Mouse (Mus musculus): Measurements from ENCODE around the gene Mum1. TPM values are rescaled to one million over a fixed set of nuclear protein-coding genes. Genes with fewer than 3 reads are reported as not detected.

The Mum1 gene
- polyA plus RNA-seq, 1 experiment from 2014 or later: 40.1 TPM

DNA sequence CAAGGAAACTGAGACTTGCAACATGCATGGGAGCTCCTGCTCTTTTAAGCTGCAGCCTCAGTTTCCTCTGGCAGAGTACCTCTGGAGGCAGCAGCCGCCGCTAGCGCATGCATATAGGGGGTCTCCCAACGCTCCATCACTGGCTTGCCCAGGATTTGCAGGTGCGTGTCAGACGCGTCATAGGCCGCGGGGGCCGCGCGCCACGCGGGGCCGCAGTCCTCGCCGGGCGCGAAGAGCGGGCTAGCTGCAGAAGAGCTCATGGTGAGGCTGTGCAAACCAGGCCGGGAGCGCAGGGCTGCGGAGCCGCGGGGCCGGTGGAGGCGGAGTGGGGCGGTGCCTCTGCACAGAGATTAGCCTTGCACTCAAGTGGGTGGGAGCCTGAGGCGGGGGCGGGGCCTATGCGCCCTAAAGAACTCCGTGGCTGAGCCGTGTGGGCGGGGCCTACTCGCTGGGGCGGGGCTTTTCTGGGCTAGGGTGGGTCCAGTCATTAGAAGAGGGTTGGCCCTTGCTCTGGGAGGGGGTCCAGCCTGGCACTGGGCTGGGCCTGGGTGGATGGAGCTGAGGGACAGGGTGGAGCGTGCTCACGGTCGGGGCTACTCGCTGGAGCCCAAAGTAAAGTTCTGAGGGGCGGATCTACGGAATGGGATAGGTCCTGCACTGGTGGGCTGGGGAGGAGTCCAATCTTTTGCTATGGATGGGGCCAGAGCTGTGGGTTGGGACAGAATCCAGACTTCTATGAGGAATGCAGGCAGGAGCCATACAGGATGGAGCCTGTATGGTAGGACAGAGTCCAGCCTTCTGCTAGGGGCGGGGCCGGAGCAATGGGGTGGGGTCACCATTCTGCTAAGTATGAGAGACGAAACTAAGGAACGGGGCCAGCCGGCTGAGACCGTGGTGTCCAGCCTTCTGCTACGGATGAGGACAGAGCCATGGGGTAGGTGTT is 34.7 kb downstream of the Mum1 start, which contains the start of the genes Gamt and Dazap1:
Gamt (minus strand) TSS at position 371 of the 943 bp plus-strand sequence.
Dazap1 (plus strand) TSS at position 845 of the 943 bp plus-strand sequence.
- H3K27ac ChIP-seq (ENCODE audit: low read length): peak within 1 kb of the TSS; percentile 99
- peaks cover 35% of the 10 kb centered on the region for H3K4me1 ChIP-seq (ENCODE audit: control insufficient read depth, insufficient read depth, low read length)
- under 1% methylated on average over 45 of the region's 49 CpGs for WGBS
- H3K4me2 ChIP-seq (ENCODE audit: low read depth, low read length): peak within 1 kb of the TSS; percentile 75
- no peaks in the 10 kb centered on the region for H3K9me3 ChIP-seq (replicated peaks; ENCODE audit: control insufficient read depth, low read length)
- peaks cover 26% of the 10 kb centered on the region for H3K36me3 ChIP-seq (ENCODE audit: control insufficient read depth, insufficient read depth)
- peak within 1 kb of the TSS; percentile 50 for H3K4me3 ChIP-seq (ENCODE audit: low read length)
- peak; percentile 85 for ATAC-seq (replicated peaks; ENCODE audit: extremely low read depth, insufficient read depth, low FRiP score)
- peak within 1 kb of the TSS; percentile 79 for H3K9ac ChIP-seq (ENCODE audit: low read length)
- no peaks in the 10 kb centered on the region for H3K27me3 ChIP-seq (ENCODE audit: control insufficient read depth, insufficient read depth, low read length)

DNA sequence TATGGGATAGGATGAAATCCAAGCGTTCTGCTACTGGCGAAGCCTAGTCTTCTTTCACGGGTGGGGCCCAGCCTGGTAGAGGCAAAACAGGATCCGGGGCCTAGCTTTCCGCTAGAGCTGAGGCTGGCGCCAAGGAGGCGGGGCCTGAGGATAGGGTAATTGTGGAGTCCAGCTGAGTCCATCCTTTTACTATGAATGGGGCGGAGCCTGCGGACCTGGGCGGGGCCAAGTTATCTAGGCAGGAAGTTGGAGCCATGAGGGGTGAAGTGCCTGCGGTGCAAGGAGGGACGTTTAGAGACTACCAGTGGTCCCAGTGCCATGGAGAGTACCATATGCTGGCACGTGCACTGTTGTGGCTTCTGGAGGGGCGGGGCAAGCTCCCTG is 35.3 kb downstream of the Mum1 start:
- H3K4me1 ChIP-seq (ENCODE audit: control insufficient read depth, insufficient read depth, low read length): peaks cover 37% of the 10 kb centered on the region
- ATAC-seq (replicated peaks; ENCODE audit: extremely low read depth, insufficient read depth, low FRiP score): peak; percentile 57
- under 1% methylated on average over 14 of the region's 14 CpGs for WGBS
- peaks cover 21% of the 10 kb centered on the region for H3K36me3 ChIP-seq (ENCODE audit: control insufficient read depth, insufficient read depth)
- H3K9ac ChIP-seq (ENCODE audit: low read length): peak overlapping the region; percentile 79
- peak overlapping the region; percentile 99 for H3K27ac ChIP-seq (ENCODE audit: low read length)
- peak overlapping the region; percentile 50 for H3K4me3 ChIP-seq (ENCODE audit: low read length)
- H3K9me3 ChIP-seq (replicated peaks; ENCODE audit: control insufficient read depth, low read length): no peaks in the 10 kb centered on the region
- peak overlapping the region; percentile 75 for H3K4me2 ChIP-seq (ENCODE audit: low read depth, low read length)
- no peaks in the 10 kb centered on the region for H3K27me3 ChIP-seq (ENCODE audit: control insufficient read depth, insufficient read depth, low read length)

DNA sequence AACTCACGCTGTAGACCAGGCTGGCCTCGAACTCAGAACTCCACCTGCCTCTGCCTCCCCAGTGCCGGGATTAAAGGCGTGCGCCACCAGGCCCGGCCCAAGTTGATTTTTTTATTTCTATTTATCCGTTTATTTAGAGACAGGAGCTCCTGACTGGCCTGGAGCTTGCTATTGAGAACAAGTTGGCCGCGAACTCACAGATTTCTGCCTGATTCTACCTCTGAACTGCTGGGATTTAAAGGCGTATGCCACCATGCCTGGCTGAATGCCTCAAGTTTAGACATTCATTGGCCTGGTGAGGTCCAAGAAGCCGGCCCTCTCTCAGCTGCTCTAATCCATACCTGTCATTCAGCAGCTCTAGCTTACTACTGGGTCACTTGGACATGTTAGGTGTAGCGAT is 35.9 kb downstream of the Mum1 start:
- WGBS: 70% methylated on average over 12 of the region's 12 CpGs
- Histone ChIP-seq H3K9ac (ENCODE audit: low read length) (peak overlapping the region; percentile 79), H3K4me1 (ENCODE audit: control insufficient read depth, insufficient read depth, low read length) (peaks cover 43% of the 10 kb centered on the region), H3K9me3 (replicated peaks; ENCODE audit: control insufficient read depth, low read length) (no peaks in the 10 kb centered on the region), H3K27ac (ENCODE audit: low read length) (peak overlapping the region; percentile 99), H3K36me3 (ENCODE audit: control insufficient read depth, insufficient read depth) (peaks cover 15% of the 10 kb centered on the region), H3K27me3 (ENCODE audit: control insufficient read depth, insufficient read depth, low read length) (no peaks in the 10 kb centered on the region), H3K4me3 (ENCODE audit: low read length) (peak overlapping the region; percentile 50), H3K4me2 (ENCODE audit: low read depth, low read length) (peak overlapping the region; percentile 75)
- ATAC-seq (replicated peaks; ENCODE audit: extremely low read depth, insufficient read depth, low FRiP score): no peak

DNA sequence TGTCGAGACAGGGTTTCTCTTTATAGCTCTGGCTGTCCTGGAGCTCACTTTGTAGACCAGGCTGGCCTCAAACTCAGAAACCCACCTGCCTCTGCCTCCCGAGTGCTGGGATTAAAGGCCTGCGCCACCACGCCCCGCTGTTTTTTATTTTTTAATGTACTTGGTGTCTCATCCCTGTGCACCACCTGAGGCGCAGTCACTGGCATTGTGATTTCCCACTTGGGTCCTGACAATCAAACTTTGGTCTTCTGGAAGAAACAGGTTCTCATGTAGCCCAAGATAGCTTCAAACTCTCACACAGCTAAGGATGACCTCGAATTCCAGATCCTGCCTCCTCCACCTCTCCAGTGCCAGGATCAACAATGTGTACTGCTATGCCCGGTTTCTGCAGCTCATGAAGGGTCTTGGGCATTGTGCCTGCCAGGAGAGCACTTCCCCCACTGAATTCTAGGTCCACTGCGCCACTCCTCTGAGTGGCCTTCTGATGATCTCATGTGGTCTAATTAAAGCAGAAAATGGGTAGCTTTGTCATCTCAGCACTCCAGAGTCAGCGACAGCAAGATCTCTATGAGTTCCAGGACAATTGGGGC is 36.6 kb downstream of the Mum1 start:
- no peak for ATAC-seq (replicated peaks; ENCODE audit: extremely low read depth, insufficient read depth, low FRiP score)
- Histone ChIP-seq H3K27me3 (ENCODE audit: control insufficient read depth, insufficient read depth, low read length) (no peaks in the 10 kb centered on the region), H3K4me2 (ENCODE audit: low read depth, low read length) (no peak overlapping the region), H3K27ac (ENCODE audit: low read length) (no peak overlapping the region), H3K9ac (ENCODE audit: low read length) (no peak overlapping the region), H3K4me3 (ENCODE audit: low read length) (no peak overlapping the region), H3K9me3 (replicated peaks; ENCODE audit: control insufficient read depth, low read length) (no peaks in the 10 kb centered on the region), H3K36me3 (ENCODE audit: control insufficient read depth, insufficient read depth) (peaks cover 10% of the 10 kb centered on the region), H3K4me1 (ENCODE audit: control insufficient read depth, insufficient read depth, low read length) (peaks cover 50% of the 10 kb centered on the region)
- WGBS: 89% methylated on average over 10 of the region's 10 CpGs

DNA sequence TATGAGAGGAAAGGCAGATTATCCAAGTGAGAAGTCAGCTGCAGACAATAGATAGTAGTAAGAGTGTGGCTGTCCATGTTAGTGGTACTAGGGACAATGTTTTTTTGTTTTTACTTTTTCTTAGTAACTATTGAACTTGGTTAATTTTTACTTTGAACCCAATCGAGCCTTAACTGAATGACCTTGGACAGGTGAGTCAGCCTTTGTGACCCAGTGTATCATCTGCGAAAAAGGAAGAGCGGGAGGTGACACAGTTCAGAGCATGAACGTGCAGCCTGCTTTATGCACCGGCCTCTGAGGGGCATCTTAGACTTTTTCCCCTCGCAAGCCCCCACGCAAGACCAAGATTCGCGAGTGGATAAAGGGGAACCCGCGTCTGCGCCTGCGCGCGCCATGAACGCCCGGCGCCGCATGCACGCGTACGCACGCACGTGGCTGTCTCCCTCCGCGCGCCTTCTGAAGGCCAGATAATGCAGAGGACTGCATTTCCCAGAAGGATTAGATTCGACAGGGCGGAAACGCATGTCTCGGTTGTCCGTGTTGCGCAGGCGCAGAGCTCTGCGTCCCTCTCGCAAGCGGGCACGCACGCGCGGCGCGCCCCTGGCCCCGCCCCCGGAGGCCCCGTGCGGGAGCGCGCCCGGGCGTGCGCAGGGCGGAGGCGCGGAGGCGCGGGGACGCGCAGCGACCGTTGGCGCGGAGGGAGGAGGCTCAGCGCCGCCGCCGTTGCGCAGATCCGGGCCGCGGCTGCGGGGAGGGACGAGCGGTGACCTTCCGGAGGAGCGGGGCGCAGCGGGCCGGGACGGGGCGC is 38.3 kb downstream of the Mum1 start:
- H3K4me1 ChIP-seq (ENCODE audit: control insufficient read depth, insufficient read depth, low read length): peaks cover 54% of the 10 kb centered on the region
- peak overlapping the region; percentile 93 for H3K4me3 ChIP-seq (ENCODE audit: low read length)
- WGBS: 1% methylated on average over 80 of the region's 81 CpGs
- no peaks in the 10 kb centered on the region for H3K36me3 ChIP-seq (ENCODE audit: control insufficient read depth, insufficient read depth)
- peak; percentile 63 for ATAC-seq (replicated peaks; ENCODE audit: extremely low read depth, insufficient read depth, low FRiP score)
- H3K4me2 ChIP-seq (ENCODE audit: low read depth, low read length): peak overlapping the region; percentile 93
- peak overlapping the region; percentile 92 for H3K27ac ChIP-seq (ENCODE audit: low read length)
- H3K9me3 ChIP-seq (replicated peaks; ENCODE audit: control insufficient read depth, low read length): no peaks in the 10 kb centered on the region
- H3K27me3 ChIP-seq (ENCODE audit: control insufficient read depth, insufficient read depth, low read length): no peaks in the 10 kb centered on the region
- H3K9ac ChIP-seq (ENCODE audit: low read length): peak overlapping the region; percentile 99

DNA sequence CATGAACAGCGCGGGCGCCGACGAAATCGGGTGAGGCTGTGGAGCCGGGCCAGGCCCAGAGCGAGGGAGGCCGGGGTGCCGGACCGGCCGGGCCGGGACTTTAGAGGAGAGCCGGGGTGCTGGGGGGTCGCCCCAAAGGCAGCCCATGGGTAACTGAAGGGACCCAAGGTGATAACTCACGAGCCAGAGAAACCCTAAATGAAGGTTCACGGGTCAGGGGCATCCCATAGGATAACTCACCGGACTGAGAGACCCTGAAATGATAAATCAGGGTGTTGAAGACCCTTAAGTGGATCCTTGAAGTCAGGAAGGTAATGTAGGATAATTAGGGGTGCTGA is 38.9 kb downstream of the Mum1 start:
- under 1% methylated on average over 17 of the region's 18 CpGs for WGBS
- no peak for ATAC-seq (replicated peaks; ENCODE audit: extremely low read depth, insufficient read depth, low FRiP score)

DNA sequence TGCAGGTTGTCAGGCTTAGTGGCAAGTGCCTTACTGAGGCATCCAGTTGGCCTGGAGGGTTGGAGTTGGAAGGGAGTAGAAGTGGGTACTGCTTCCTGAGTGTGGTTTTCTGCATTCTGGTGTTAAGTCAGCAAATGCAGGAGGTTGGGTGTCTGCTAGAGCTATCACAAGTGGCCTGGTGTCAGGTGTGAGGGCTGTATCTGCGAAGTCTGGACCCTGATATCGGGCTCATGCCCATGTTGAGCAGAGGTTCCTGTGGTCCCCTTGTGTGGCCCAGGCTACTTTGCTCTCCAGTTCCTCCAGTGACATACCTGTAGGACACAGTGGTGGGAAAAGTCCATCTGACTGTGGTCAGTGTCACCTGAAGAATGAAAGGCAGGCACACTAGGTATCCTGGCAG is 43.9 kb downstream of the Mum1 start:
- H3K27ac ChIP-seq (ENCODE audit: low read length): no peak overlapping the region
- no peak overlapping the region for H3K4me3 ChIP-seq (ENCODE audit: low read length)
- peak overlapping the region; percentile 31; the same call in 1 of the 2 replicates for H3K9ac ChIP-seq (ENCODE audit: low read length)
- H3K4me1 ChIP-seq (ENCODE audit: control insufficient read depth, insufficient read depth, low read length): peaks cover 59% of the 10 kb centered on the region
- WGBS: 85% methylated on average over 2 of the region's 2 CpGs
- ATAC-seq (replicated peaks; ENCODE audit: extremely low read depth, insufficient read depth, low FRiP score): no peak
- no peaks in the 10 kb centered on the region for H3K9me3 ChIP-seq (replicated peaks; ENCODE audit: control insufficient read depth, low read length)
- H3K27me3 ChIP-seq (ENCODE audit: control insufficient read depth, insufficient read depth, low read length): no peaks in the 10 kb centered on the region
- H3K36me3 ChIP-seq (ENCODE audit: control insufficient read depth, insufficient read depth): peaks cover 9% of the 10 kb centered on the region; the same call in 1 of the 2 replicates
- no peak overlapping the region for H3K4me2 ChIP-seq (ENCODE audit: low read depth, low read length)

More for the DNA sequence above, 38.9 kb downstream of the Mum1 start:
- no peaks in the 10 kb centered on the region for H3K36me3 ChIP-seq (ENCODE audit: control insufficient read depth, insufficient read depth)
- H3K4me3 ChIP-seq (ENCODE audit: low read length): peak overlapping the region; percentile 93
- no peaks in the 10 kb centered on the region for H3K27me3 ChIP-seq (ENCODE audit: control insufficient read depth, insufficient read depth, low read length)
- peak overlapping the region; percentile 93 for H3K4me2 ChIP-seq (ENCODE audit: low read depth, low read length)
- peak overlapping the region; percentile 92 for H3K27ac ChIP-seq (ENCODE audit: low read length)
- no peaks in the 10 kb centered on the region for H3K9me3 ChIP-seq (replicated peaks; ENCODE audit: control insufficient read depth, low read length)
- H3K9ac ChIP-seq (ENCODE audit: low read length): peak overlapping the region; percentile 99
- H3K4me1 ChIP-seq (ENCODE audit: control insufficient read depth, insufficient read depth, low read length): peaks cover 53% of the 10 kb centered on the region

DNA sequence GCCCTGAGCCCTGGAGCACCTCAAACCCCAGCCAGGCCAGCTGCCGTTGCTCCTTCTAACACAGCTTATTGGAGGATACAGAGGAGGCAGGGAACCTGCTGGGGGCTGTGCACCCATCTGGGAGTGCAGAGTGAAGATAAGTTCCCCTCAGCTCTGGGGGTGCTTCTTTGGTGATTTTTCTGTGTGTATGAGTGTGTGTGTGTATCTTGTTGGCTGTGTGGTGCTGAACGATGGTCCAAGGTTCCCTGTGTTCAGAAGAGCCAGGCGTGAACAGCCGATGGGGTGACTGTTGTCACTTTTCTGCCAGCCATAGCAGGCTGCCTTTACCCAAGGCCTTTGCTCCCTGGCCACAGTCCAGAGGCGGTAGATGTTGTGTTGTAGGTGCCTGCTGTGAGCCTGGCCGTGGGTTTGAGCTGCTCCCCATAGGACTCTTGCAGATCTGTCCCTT is 44.5 kb downstream of the Mum1 start:
- ATAC-seq (replicated peaks; ENCODE audit: extremely low read depth, insufficient read depth, low FRiP score): no peak
- no peak overlapping the region for H3K4me2 ChIP-seq (ENCODE audit: low read depth, low read length)
- peaks cover 12% of the 10 kb centered on the region; the same call in 1 of the 2 replicates for H3K36me3 ChIP-seq (ENCODE audit: control insufficient read depth, insufficient read depth)
- H3K9me3 ChIP-seq (replicated peaks; ENCODE audit: control insufficient read depth, low read length): no peaks in the 10 kb centered on the region
- H3K4me3 ChIP-seq (ENCODE audit: low read length): no peak overlapping the region
- no peaks in the 10 kb centered on the region for H3K27me3 ChIP-seq (ENCODE audit: control insufficient read depth, insufficient read depth, low read length)
- H3K9ac ChIP-seq (ENCODE audit: low read length): peak overlapping the region; percentile 31
- H3K4me1 ChIP-seq (ENCODE audit: control insufficient read depth, insufficient read depth, low read length): peaks cover 56% of the 10 kb centered on the region
- H3K27ac ChIP-seq (ENCODE audit: low read length): peak overlapping the region; percentile 52
- WGBS: 50% methylated on average over 6 of the region's 6 CpGs

Measured in heart, embryonic 16.5 days (tissue).